Mouse (Mus musculus): ENCODE measurements around the gene Rbm47.
"Not testable (repeated sequence)": the region's sequence is repeated elsewhere in the genome, so short reads cannot be mapped to it uniquely, and the experiment has no call there.

The Rbm47 gene

DNA sequence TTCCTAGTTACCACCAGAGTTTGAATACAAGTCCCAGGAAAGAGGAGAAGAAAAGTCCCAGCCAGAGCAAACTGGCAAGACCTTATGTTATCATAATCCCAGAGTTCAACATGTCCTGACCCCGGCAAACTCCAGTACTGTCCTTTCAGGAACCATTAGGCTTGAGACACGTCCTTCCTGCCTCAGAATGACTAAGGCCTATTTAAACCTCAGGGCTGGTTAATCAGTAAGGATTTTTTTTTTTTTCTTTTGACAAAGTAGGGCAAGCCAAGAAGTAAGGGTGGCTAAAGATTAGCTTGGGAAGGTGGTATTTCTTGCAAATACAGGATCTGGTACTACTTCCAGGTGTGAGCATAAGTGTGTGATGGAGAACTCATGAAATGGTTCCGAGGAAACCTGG, 158.9 kb downstream of the Rbm47 start:
- DNase-seq: no peak

DNA sequence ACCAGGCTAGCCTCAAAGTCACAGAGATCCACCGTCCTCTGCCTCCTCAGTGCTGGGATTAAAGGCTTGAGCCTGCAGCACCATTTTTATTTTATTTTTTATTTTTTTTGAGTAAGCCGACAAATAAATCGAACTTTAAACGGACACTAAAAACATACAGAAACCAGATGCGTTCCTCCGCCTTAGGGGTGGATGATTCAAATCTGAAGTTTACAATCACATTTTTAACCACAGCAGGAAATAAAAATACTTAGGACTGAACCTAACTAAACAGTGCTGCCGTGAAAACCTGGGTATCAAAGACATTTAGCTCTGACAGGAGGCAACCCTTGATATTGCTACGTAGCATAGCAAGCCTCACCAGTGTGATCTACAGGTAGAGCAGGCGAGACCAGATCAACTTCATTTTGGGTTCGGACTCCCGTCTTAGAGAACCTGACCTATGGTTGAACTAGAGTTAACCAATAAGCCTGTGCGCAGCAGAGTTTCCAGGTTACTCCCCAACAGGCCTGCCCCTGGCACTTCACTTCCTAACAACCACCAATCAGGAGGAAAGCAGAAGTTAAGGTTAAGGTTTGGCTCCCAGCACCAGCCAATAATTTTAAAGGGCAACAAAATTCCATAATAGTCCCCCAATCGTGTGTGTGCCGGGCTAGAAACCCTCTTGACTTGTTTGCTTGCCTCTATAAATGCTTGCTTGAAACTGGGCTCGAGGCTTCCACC, 164.5 kb downstream of the Rbm47 start:
- no peak for DNase-seq

DNA sequence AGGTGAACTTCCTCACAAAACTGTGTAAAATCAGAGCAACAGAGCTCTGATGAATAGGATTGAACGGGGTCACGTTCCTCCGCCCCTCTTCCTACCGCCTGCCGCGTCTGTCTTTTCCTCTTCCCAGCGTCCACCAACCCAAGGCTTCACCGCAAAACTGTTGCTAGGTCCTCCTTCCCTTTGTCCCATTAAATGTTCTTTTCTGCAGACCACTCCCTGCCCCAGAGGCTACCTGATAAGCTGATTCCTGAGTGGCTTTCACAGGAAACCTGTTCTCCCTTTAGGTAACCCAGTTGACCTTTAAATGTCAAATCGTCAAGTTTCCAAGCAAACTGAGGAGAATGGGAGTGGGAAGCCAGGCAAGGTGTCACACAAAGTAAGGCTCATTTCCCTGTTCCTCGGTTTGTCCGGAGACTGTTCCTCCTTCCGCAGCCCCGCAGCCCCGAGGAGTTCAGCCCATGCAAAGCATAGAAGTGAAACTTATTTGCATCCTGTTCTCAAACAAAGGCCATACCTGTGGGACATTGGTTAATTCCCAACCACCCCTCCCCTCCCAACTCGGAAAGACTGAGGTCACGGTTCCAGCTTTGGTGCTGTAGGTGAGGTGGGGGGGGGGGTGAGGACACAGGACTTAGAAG, 167.8 kb downstream of the Rbm47 start:
- no peak for DNase-seq

DNA sequence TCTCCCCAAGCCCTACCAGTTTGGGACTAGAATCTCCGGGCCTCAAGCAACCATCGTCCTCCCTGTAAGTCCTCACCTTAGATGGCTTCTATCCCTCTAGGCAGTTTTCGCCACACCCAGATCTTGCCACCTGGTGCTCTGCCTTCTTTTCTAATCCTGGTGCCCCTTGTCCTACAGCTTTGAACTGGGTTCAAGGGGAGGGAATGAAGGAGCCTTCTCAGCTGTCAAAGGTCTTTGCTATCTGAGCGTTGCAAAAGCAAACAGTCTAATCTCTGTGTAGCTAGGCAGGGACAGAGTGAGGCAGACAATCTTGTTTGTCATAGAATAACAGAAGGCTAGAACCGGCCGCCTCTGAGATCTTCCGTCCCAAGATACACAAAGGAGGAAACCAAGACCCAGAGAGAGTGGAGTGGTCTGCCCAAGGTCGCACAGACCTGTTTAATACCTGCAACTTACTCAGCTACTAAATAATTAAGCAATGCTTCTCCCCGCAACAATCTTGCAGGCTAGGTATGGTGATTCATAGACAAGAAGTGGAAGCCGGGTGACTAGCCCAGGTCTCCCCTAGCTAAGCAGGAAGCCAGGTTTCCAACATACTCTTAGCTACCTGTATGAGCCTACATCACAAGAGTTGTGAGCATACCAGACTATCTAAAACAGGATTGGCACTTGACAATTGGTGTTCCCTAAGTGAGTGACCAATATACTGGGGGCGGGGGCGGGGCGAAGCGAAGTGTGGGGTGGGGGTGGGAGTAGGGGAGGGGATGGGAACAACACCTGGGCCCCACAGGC, 168.6 kb downstream of the Rbm47 start, which contains the start of gene 9130230L23Rik:
9130230L23Rik (minus strand) TSS at position 152 of the 792 bp plus-strand sequence.
- DNase-seq: no peak

DNA sequence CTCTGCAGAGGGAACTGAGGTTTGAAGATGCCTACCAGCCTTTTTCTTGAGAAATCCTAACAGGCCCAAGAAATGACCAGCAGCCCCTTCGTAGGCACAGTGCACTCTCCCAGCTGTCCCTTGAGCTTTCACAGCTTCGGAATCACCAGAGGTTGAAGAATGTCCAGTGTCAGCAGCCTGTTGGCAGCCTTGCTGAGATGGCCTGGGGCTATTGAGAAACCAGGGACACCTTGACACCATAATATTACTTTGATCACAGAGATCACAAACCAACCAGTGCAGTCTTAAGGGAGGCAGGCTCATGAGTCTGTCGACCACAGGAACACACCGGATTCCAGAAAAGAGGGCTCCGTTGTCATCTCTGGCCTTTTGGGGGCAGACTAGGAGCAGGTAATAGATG, 171.7 kb downstream of the Rbm47 start:
- DNase-seq: no peak

DNA sequence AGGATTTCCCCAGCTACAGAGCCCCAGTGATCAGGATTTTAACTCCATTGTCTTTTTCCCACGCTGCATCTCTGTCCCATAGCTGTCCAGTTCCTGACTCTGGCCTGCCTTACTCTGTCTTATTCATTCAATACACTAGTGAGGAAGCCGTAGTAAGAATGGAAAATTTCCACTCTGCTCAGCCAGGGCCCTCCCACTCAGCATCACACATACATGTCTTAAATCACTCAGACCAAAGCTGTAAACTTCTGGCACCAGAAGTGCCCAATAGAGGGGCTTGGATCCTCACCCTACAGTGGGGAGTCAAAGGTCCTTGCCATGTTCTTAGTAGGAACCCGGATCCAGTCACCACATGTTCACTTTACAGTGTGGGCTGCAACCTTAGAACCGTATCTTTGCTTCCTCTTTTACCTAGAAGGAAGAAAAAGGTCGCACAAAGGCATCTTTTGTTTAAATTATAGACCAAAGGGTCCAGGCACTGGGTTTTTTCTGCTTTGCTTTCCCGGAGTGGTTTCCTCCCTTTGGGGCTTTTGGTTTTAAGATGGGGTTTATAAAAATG, 172.3 kb downstream of the Rbm47 start:
- no peak for DNase-seq

DNA sequence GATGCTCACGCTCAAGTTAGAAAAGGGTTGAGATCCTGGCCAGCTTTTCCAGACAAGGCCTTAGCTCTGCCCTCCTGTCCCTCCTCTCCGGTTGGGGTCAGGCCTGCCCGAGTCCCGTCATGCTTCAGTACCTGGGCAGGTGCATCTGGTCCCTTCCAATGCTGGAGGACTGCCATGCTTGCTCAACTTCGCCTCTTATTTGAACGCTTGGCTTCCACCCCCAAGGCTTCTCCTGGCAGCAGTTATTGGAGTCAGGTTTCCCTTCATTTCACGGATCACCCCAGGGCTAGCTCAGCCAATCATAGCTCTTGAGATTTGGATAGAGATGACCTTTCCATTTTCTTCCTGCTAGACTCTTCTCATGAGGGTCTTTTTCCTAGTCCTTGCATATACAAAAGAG, 172.8 kb downstream of the Rbm47 start:
- no peak for DNase-seq

DNA sequence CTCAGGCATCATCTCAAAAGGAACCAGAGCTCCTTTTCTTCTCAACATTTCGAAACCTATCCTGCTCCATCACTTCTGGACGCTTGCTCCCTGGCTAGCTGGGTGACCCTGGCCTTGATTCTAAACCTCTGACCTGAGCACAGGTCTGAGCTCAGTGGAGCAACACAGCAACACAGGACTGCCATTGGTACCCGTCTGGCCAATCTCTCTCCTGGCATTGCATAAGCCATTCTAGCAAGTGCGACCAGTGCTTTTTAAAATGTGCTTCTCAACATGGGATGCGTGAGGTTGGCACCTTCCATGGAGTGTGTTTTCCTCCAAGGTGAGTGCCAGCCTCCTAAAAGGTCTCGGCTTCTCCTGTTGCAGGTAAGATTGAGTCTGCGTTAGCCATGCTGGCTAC, 173.8 kb downstream of the Rbm47 start:
- DNase-seq: no peak

DNA sequence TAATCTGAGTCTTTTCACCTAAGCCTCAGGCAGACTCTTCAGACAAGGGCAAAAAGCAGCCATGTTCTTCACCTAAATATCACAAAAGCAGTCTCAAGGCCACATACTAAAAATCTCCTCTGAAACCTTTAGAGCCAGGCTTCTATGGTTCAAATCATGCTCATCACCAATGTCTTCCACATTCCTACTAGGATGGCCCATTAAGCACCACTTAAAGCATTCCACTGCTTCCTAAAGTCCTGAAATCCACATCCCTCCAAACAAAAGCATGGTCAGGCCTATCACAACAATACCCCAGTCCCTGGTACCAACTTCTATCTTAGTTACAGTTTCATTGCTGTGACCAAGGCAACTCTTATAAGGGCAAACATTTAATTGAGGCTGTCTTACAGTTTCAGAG, 175.1 kb downstream of the Rbm47 start:
- no peak for DNase-seq

DNA sequence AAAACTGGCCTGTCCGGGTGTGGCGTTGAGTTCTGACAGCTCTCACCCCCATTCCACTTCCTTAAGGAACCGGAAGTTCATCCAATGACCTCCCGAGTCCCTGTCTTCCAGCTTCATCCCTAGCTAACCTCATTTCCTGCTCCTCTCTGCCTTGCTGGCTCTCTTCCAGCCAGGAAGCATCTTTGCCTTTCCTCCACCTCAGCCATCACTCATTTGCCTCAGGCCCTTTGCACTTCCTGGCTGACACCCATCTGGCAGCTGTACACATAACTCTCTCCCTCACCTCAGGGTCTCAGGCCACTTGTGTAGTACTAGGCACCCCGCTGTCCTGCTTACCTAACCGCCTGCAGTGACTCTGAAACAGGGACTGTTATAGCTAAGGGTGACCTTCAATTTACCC, 178.3 kb downstream of the Rbm47 start:
- no peak for DNase-seq

DNA sequence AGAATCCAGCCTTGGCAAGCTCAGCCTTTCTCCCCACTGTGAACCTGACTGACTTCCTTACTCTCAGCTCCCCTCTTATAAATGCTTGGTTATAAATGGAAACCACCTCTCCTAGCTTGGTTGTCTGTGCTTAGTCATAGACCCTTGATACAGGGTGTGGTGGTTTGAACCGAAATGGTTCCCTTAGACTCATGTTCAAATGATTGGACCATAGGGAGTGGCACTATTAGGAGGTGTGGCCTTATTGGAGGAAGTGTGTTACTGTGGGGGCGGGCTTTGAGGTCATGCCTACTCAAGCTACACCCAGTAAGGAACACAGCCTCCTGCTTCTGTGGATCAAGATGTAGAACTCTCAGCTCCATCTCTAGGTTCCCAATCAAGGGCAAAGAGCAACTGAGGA, 181.7 kb downstream of the Rbm47 start:
- DNase-seq: no peak

DNA sequence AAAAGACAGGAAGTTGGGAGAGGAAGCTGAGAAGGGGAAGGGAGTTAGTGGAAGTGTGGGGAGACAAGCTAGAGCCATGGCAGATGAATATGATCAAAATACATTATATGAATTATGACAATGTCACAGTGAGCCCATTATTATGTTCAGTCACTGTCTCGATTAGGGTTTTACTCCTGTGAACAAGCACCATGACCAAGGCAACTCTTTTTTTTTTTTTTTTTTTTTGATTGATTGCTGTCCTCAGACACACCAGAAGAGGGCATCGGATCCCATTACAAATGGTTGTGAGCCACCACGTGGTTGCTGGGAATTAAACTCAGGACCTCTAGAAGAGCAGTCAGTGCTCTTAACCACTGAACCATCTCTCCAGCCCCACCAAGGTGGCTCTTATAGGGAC, 185.9 kb downstream of the Rbm47 start:
- not testable (repeated sequence) for DNase-seq

DNA sequence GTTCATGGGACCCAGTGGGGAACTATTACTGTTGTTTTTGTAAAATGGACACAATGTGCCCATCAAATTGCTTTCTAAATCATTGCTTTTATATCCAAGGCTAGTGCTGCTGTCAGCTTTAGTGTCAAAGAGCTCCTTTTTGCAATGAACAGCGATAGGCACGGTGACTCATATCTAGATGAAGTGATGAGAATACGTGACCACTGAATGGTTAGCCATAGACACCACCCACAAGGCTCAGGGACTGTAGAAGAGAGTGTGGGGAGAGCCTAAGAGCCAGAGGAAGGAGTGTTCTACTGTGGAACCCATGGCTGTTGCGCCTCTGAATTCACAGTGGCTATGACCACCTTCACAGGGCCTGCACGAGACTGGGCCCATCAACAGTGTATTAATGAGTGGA, 186.5 kb downstream of the Rbm47 start:
- DNase-seq: no peak

DNA sequence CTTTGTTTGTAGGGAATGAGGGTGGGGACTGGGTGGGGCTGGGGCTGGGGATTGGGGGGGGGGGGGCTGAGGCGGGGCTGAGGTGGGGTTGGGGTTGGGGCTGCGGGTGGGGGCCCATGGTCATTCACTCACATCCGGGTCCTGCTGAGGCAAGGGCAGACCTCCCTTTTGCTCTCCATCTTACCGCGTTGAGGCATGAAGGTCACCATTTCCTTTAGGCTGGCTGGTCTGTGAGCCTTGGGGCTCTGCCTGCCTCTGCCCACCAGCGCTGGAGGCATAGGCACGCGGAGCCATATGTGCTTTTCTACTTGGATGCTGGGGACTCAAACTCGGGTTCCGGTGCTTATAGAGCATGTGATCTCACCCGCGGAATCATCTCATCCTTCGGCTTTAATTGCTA, 197.2 kb downstream of the Rbm47 start:
- no peak for DNase-seq

DNA sequence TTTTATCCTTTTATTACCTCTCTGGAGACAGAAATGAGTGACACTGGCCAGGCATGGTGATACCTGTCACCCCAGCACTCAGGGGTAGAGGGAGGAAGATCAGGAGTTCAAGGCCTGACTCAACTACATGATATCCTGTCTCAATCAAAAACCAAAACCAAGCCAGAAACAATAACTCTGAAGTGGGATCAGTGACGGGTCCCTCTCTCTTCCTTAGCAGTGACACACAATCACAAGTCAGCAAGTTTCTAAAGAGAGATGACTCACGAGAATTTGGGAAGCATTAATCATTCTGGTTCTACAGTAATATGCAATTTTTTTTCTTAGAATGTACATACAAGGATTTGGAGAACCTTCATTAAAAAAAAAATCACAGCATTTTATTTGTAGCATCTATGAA, 199.7 kb downstream of the Rbm47 start:
- no peak for DNase-seq

DNA sequence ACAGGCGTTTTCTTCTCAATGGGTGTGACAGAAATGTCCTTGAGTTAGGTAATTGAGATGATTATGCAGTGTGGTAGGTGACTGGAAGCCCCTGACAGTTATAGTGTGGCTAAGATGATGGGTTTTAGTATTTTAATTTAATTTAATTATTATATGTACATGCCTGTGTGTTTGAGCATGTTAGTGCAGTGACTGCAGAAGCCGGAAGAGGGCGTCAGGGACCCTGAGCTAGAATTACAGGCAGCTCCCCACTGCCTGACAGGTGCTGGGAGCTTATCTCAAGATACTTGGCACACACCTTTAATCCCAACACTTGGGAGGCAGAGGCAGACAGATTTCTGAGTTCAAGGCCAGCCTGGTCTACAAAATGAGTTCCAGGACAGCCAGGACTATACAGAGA, 204.9 kb downstream of the Rbm47 start:
- DNase-seq: no peak

DNA sequence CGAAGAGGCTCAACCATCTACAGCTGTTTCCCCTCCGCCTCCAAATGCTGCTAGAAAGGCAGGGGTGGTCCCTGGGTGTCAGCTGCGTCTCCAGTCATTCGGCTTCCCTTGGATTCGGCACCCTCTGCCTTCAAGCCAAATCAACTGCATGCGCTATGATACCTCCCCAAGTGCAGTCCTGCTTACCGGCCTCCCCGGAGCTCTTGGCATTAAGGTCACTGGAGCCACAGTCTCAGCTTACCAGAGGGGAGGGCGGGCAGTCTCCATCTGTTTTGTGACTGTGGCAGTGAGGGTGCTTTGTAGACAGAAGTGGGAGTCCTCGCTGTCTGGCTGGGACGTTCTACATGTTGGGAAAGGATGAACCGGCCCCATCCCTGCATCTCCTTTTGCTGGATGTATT, 205.8 kb downstream of the Rbm47 start:
- DNase-seq: no peak
